Mouse (Mus musculus) ES-E14 (cell line): ENCODE results near the gene E130114P18Rik. TPM values are rescaled to one million over a fixed set of nuclear protein-coding genes. Genes with fewer than 3 reads are reported as not detected.

Experiments used
- DNase-seq: peaks from one replicate; pipeline ENCODE4 v3.0.0-alpha.2; 2013; ENCODE audit warnings: low read depth, low spot score
- H3K27ac ChIP-seq: 2 replicates; pipeline ENCODE4 v1.5.1; 2012; ENCODE audit warnings: low read depth, mild to moderate bottlenecking, low read length, moderate library complexity, mixed read lengths; ENCODE audit not compliant: poor library complexity, insufficient read depth, severe bottlenecking
- H3K36me3 ChIP-seq: 2 replicates; pipeline ENCODE4 v1.6.1; 2012; ENCODE audit warnings: mild to moderate bottlenecking, low read length, moderate library complexity, mixed read lengths; ENCODE audit not compliant: control insufficient read depth, poor library complexity, insufficient read depth, severe bottlenecking
- H3K4me1 ChIP-seq, 2 experiments: fragments of 150-350 bp in 1 of 2; sonication (generic) in 1 of 2; 2 replicates each; pipeline ENCODE4 v1.6.1; 2012; ENCODE audit warnings: low read length in 2 of 2, mild to moderate bottlenecking in 1 of 2, mixed read lengths in 1 of 2; ENCODE audit not compliant: control insufficient read depth in 2 of 2, insufficient read depth in 2 of 2, poor library complexity in 1 of 2
- H3K4me3 ChIP-seq, 2 experiments: fragments of 150-350 bp in 1 of 2; sonication (generic) in 1 of 2; 2 replicates each; pipeline ENCODE4 v1.5.1; 2012; ENCODE audit warnings: low read length in 2 of 2, low read depth in 1 of 2, mild to moderate bottlenecking in 1 of 2, mixed read lengths in 1 of 2; ENCODE audit not compliant: insufficient read depth in 1 of 2, poor library complexity in 1 of 2, severe bottlenecking in 1 of 2
- H3K9ac ChIP-seq: 2 replicates; pipeline ENCODE4 v1.6.1; 2012; ENCODE audit warnings: low read depth, mild to moderate bottlenecking, low read length, mixed read lengths; ENCODE audit not compliant: poor library complexity, insufficient read depth, severe bottlenecking
- H3K9me3 ChIP-seq: fragments of 150-350 bp; sonication (generic); 2 replicates; pipeline ENCODE4 v1.6.1; 2012; ENCODE audit warnings: low read depth, mild to moderate bottlenecking, low read length; ENCODE audit not compliant: control insufficient read depth, insufficient read depth
- CHD2 ChIP-seq: IDR thresholded peaks from 2 replicates; pipeline ENCODE4 v1.6.1; 2014; ENCODE audit warnings: mild to moderate bottlenecking, low read depth, low read length, inconsistent platforms
- HCFC1 ChIP-seq: IDR thresholded peaks from 2 replicates; pipeline ENCODE4 v1.6.1; 2012; ENCODE audit warnings: low read length, inconsistent platforms, borderline replicate concordance; ENCODE audit not compliant: insufficient read depth
- MAFK ChIP-seq: IDR thresholded peaks from 2 replicates; pipeline ENCODE4 v1.6.1; 2014; ENCODE audit warnings: mild to moderate bottlenecking, low read depth, low read length, inconsistent platforms; ENCODE audit not compliant: insufficient read depth
- ZC3H11A ChIP-seq: IDR thresholded peaks from 2 replicates; pipeline ENCODE4 v1.6.1; 2012; ENCODE audit warnings: low read depth, mild to moderate bottlenecking, inconsistent platforms, low read length, borderline replicate concordance
- ZNF384 ChIP-seq: IDR thresholded peaks from 2 replicates; pipeline ENCODE4 v1.6.1; 2012; ENCODE audit warnings: low read depth, low read length, inconsistent platforms
- in situ Hi-C, 2 experiments: fragments of 600-800 bp; cut with MboI; formaldehyde crosslinking; loops; one replicate each; pipeline ENCODE4 v1.15.1; 2025; ENCODE audit warnings: low sequenced_read_pairs in 2 of 2, inconsistent platforms in 1 of 2; ENCODE audit not compliant: unreplicated experiment in 2 of 2
- total RNA-seq: library from RNA; depleted of rRNA; stranded (reverse); fragments of 300-350 nt; gene quantifications from 2 replicates; pipeline ENCODE4 v1.2.3, GENCODE M21; 2012

E130114P18Rik gene
- total RNA-seq, 1 experiment, result not detected

DNA sequence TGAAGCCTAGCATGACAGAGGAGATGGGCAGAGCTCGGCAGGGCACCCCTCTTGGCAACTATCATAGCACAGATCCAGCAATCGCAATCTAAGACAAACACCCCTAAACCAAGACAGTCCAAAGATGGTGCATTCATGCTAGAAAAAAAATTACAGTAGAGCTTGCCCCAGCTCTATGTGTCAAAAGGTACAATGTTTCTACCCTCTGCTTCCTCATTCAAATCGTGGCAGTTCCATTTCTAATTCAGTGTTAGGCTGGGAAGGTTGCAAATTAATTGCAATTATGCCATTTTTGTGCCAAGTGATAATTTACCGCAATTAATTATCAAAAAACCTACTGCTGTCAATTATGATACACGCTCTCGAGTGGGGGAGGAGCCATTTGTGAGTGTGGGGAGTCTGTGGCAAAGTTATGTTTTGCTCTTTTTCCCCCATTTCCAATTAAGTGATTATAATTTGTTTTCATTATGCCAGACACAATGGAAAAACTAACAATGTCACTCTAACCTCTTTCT lies 63.7 kb downstream of the E130114P18Rik start:
- Histone ChIP-seq H3K9ac (no peak overlapping the region), H3K4me3 (no peak overlapping the region), H3K36me3 (no peaks in the 10 kb centered on the region), H3K27ac (no peak overlapping the region), H3K4me1 (no peaks in the 10 kb centered on the region), H3K9me3 (no peaks in the 10 kb centered on the region)
- in situ Hi-C loops, result no loop called here
- no peak for TF ChIP-seq MAFK
- TF ChIP-seq ZC3H11A, result no peak
- TF ChIP-seq ZNF384, result no peak
- TF ChIP-seq CHD2, result no peak
- TF ChIP-seq HCFC1, result no peak
- no peak for DNase-seq

DNA sequence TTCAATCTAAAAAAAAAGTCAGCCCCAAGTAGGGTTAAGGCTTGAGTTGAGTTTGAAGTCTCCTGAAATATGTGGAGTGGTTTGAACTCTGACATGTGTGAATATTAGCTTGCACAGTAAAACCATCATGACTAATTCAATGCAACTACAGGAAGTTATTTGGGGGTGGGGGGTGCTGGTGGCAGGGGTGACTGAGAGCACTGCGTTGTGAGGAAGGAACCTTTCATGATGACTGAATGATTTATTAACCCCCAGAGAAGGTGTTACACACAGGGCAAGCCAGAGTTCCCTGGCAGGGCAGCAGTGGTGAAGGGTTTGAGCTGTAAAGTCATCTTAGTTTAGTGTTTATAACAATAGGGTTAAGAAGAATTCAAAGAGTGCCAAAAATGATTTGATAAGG lies 65.3 kb downstream of the E130114P18Rik start:
- no peak overlapping the region for H3K4me3 ChIP-seq
- H3K9ac ChIP-seq, result no peak overlapping the region
- DNase-seq, result no peak
- no peaks in the 10 kb centered on the region for H3K4me1 ChIP-seq
- H3K27ac ChIP-seq, result no peak overlapping the region
- in situ Hi-C loops, result no loop called here
- TF ChIP-seq ZNF384 (no peak), ZC3H11A (no peak), HCFC1 (no peak), MAFK (no peak), CHD2 (no peak)
- no peaks in the 10 kb centered on the region for H3K9me3 ChIP-seq
- no peaks in the 10 kb centered on the region for H3K36me3 ChIP-seq

DNA sequence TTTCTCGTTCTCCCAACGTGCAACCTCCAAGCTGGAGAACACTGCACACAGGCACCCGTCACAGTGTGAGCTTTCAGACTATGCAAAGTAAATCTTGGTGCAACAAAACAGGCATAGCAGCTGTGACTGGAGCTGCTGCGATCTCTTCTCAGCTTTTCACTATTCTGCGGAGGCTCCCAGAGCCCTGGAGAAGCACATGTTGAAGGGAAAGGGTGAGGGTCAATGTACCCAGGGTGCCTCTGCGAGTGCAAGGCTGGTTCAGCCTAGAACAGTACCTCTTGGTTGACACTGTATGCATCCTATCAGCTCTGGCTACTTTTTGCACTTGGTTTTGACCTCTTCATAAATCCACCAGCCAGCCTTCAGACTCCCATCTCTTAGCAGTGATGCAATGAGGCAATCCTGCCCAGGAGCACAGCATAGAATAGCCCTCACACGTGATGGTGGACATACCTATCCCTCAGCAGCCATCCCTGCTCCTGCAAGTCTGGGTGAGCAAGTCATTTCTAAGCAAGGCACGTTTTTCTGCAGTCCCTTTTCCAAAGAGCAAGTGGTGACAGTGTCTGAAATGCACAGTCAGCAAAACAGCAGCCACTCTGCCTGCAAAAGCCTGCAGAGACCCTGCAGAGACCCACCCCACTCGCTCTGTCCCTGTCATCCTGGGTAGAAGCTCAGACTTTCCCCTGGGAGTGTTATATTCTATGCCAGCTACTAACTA lies 67.7 kb downstream of the E130114P18Rik start:
- TF ChIP-seq MAFK (peak; percentile 77), HCFC1 (no peak)
- in situ Hi-C loops, result no loop called here
- DNase-seq, result no peak
- Histone ChIP-seq H3K9ac (no peak overlapping the region), H3K4me3 (no peak overlapping the region), H3K36me3 (no peaks in the 10 kb centered on the region), H3K27ac (no peak overlapping the region), H3K9me3 (no peaks in the 10 kb centered on the region), H3K4me1 (no peaks in the 10 kb centered on the region)

- H3K4me1 ChIP-seq, result no peaks in the 10 kb centered on the region
- H3K27ac ChIP-seq, result no peak overlapping the region
- no peak for TF ChIP-seq ZNF384
- TF ChIP-seq HCFC1, result no peak
- TF ChIP-seq ZC3H11A, result no peak
- no peak for TF ChIP-seq MAFK
- no peak for TF ChIP-seq CHD2
- in situ Hi-C loops, result no loop called here
- no peaks in the 10 kb centered on the region for H3K9me3 ChIP-seq
- no peak overlapping the region for H3K4me3 ChIP-seq
- no peak overlapping the region for H3K9ac ChIP-seq
- DNase-seq, result no peak
- no peaks in the 10 kb centered on the region for H3K36me3 ChIP-seq
These were observed 70.3 kb downstream of the E130114P18Rik start for GRCm38 (mm10) chr4:97707373-97708152.
